Mouse (Mus musculus) limb, embryonic 15.5 days (tissue): ENCODE results near the gene Serinc2. TPM values are rescaled to one million over a fixed set of nuclear protein-coding genes. Genes with fewer than 3 reads are reported as not detected.

ENCODE experiments used
- ATAC-seq: fragments of 200-750 bp; cut with Nextera tagmentation; 2 replicates; pipeline ENCODE4 v1.8.0; 2017; ENCODE audit warnings: low read depth, moderate TSS enrichment; ENCODE audit not compliant: insufficient number of reproducible peaks, low FRiP score, low TSS enrichment
- H3K27ac ChIP-seq: fragments of 300-500 bp; sonication (generic); 2 replicates; pipeline ENCODE4 v1.5.1; 2015; ENCODE audit warnings: moderate library complexity, mild to moderate bottlenecking, inconsistent platforms
- H3K27me3 ChIP-seq: fragments of 300-500 bp; sonication (generic); 2 replicates; pipeline ENCODE4 v1.6.1; 2015; ENCODE audit warnings: inconsistent platforms
- H3K36me3 ChIP-seq: fragments of 300-500 bp; sonication (generic); 2 replicates; pipeline ENCODE4 v1.6.1; 2015; ENCODE audit warnings: inconsistent platforms
- H3K4me1 ChIP-seq: fragments of 300-500 bp; sonication (generic); 2 replicates; pipeline ENCODE4 v1.6.1; 2015; ENCODE audit warnings: inconsistent platforms
- H3K4me2 ChIP-seq: fragments of 300-500 bp; sonication (generic); 2 replicates; pipeline ENCODE4 v1.6.1; 2015; ENCODE audit warnings: mild to moderate bottlenecking, inconsistent platforms
- H3K4me3 ChIP-seq: fragments of 300-500 bp; sonication (generic); 2 replicates; pipeline ENCODE4 v1.5.1; 2015; ENCODE audit warnings: mild to moderate bottlenecking, inconsistent platforms
- H3K9ac ChIP-seq: fragments of 300-500 bp; sonication (generic); 2 replicates; pipeline ENCODE4 v1.6.1; 2015; ENCODE audit warnings: inconsistent platforms
- H3K9me3 ChIP-seq: fragments of 300-500 bp; sonication (generic); 2 replicates; pipeline ENCODE4 v1.6.1; 2016; ENCODE audit warnings: inconsistent platforms
- WGBS: fragments of 180-500 bp; shearing (Covaris S2); methylation state at CpG from one replicate; pipeline ENCODE4 v1.1.7; 2015; 5-methylcytosine and 5-hydroxymethylcytosine counted together
- polyA plus RNA-seq: library from polyadenylated mRNA; unstranded; fragments of >200 nt; fragmentation: Nextera tagmentation; extraction: Ambion mirVana; gene quantifications from 2 replicates; pipeline ENCODE4 v1.2.1, GENCODE M21; 2015

The Serinc2 gene
- polyA plus RNA-seq, 1 experiment from 2014 or later: 132 TPM

GRCm38 (mm10) chr4:130215392-130215791 is 63.6 kb downstream of the Serinc2 start:
- 91% methylated on average over 8 of the region's 8 CpGs for WGBS
- Histone ChIP-seq H3K9ac (no peak overlapping the region), H3K9me3 (no peaks in the 10 kb centered on the region), H3K4me2 (no peak overlapping the region), H3K27ac (no peak overlapping the region), H3K4me1 (no peaks in the 10 kb centered on the region), H3K36me3 (no peaks in the 10 kb centered on the region), H3K4me3 (no peak overlapping the region), H3K27me3 (no peaks in the 10 kb centered on the region)
- no peak for ATAC-seq

GRCm38 (mm10) chr4:130213857-130214256 is 65.1 kb downstream of the Serinc2 start:
- Histone ChIP-seq H3K27me3 (no peaks in the 10 kb centered on the region), H3K4me1 (no peaks in the 10 kb centered on the region), H3K9me3 (no peaks in the 10 kb centered on the region), H3K9ac (no peak overlapping the region), H3K36me3 (no peaks in the 10 kb centered on the region), H3K27ac (no peak overlapping the region), H3K4me2 (no peak overlapping the region), H3K4me3 (no peak overlapping the region)
- WGBS: 75% methylated on average over 10 of the region's 10 CpGs
- ATAC-seq: no peak

- ATAC-seq: no peak
Observed at GRCm38 (mm10) chr4:130213197-130213596, 65.8 kb downstream of the Serinc2 start.

GRCm38 (mm10) chr4:130212421-130212820 is 66.6 kb downstream of the Serinc2 start:
- Histone ChIP-seq H3K4me3 (no peak overlapping the region), H3K4me1 (no peaks in the 10 kb centered on the region), H3K27me3 (no peaks in the 10 kb centered on the region), H3K4me2 (no peak overlapping the region), H3K9me3 (no peaks in the 10 kb centered on the region), H3K9ac (no peak overlapping the region), H3K27ac (no peak overlapping the region), H3K36me3 (no peaks in the 10 kb centered on the region)
- WGBS: 71% methylated on average over 7 of the region's 7 CpGs
- no peak for ATAC-seq

More at GRCm38 (mm10) chr4:130213197-130213596, 65.8 kb downstream of the Serinc2 start:
- 62% methylated on average over 4 of the region's 4 CpGs for WGBS
- no peaks in the 10 kb centered on the region for H3K36me3 ChIP-seq
- no peak overlapping the region for H3K9ac ChIP-seq
- no peak overlapping the region for H3K4me3 ChIP-seq
- H3K4me2 ChIP-seq: no peak overlapping the region
- H3K4me1 ChIP-seq: no peaks in the 10 kb centered on the region
- no peak overlapping the region for H3K27ac ChIP-seq
- no peaks in the 10 kb centered on the region for H3K27me3 ChIP-seq
- no peaks in the 10 kb centered on the region for H3K9me3 ChIP-seq

GRCm38 (mm10) chr4:130211870-130212269 is 67.1 kb downstream of the Serinc2 start:
- Histone ChIP-seq H3K4me2 (no peak overlapping the region), H3K9me3 (no peaks in the 10 kb centered on the region), H3K36me3 (no peaks in the 10 kb centered on the region), H3K27ac (no peak overlapping the region), H3K27me3 (no peaks in the 10 kb centered on the region), H3K4me3 (no peak overlapping the region), H3K4me1 (no peaks in the 10 kb centered on the region), H3K9ac (no peak overlapping the region)
- 89% methylated on average over 2 of the region's 2 CpGs for WGBS
- no peak for ATAC-seq

Other genes with a start within 250 kb of the Serinc2 start
- 175 and 199 TPM in 2 replicates for gene Col16a1, start 231.4 kb downstream of the Serinc2 start, polyA plus RNA-seq
- gene Pef1, start 176.6 kb downstream of the Serinc2 start, polyA plus RNA-seq: 68.1 and 75.1 TPM in 2 replicates
- 0.10 and 0.12 TPM in 2 replicates for gene Hcrtr1, start 139.8 kb downstream of the Serinc2 start, polyA plus RNA-seq
- 31.0 and 32.6 TPM in 2 replicates for gene Tinagl1, start 104.1 kb downstream of the Serinc2 start, polyA plus RNA-seq
- gene Gm853, start 56.8 kb downstream of the Serinc2 start, polyA plus RNA-seq: not detected in 2 replicates
- gene Fabp3, start 29.4 kb upstream of the Serinc2 start, polyA plus RNA-seq: 37.2 and 72.7 TPM in 2 replicates
- not detected in 2 replicates for gene Gm10570, start 29.5 kb upstream of the Serinc2 start, polyA plus RNA-seq
- gene Zcchc17, start 80.7 kb upstream of the Serinc2 start, polyA plus RNA-seq: 66.0 and 74.8 TPM in 2 replicates
- gene Snrnp40, start 80.9 kb upstream of the Serinc2 start, polyA plus RNA-seq: 123 and 129 TPM in 2 replicates